Mouse (Mus musculus) small intestine, adult 2 months (tissue): ENCODE measurements around the gene Capn11.

Source experiments
- CTCF ChIP-seq: fragments of 200-500 bp; IDR thresholded peaks from 2 replicates; pipeline ENCODE4 v1.5.1; 2012; ENCODE audit warnings: low read depth, mild to moderate bottlenecking, control low read depth, inconsistent platforms, low read length, moderate library complexity, mixed read lengths; ENCODE audit not compliant: insufficient replicate concordance, insufficient read length; ENCODE audit errors: extremely low read depth
- POLR2A ChIP-seq: fragments of 200-500 bp; IDR thresholded peaks from 2 replicates; pipeline ENCODE4 v1.6.1; 2012; ENCODE audit warnings: low read depth, mild to moderate bottlenecking, control low read depth, inconsistent platforms, low read length, moderate library complexity

- TF ChIP-seq CTCF: no peak
- TF ChIP-seq POLR2A: no peak
Observed at GRCm38 (mm10) chr17:45690044-45690443, 30.9 kb upstream of the Capn11 start.
